Mouse (Mus musculus): Measurements from ENCODE around the gene St6galnac3. TPM values are rescaled to one million over a fixed set of nuclear protein-coding genes. Genes with fewer than 3 reads are reported as not detected.

St6galnac3 gene
- total and polyA plus RNA-seq, 3 experiments, result 0.08 to 1.1 (median 0.38) TPM

- Histone ChIP-seq H3K79me2 (replicated peaks; ENCODE audit: control insufficient read depth, extremely low read depth, insufficient read depth, poor library complexity, severe bottlenecking) (no peaks in the 10 kb centered on the region), H3K36me3 (replicated peaks in 1 of 2; ENCODE audit: control insufficient read depth in 1 of 2, insufficient read depth in 1 of 2, low read length in 1 of 2) (no peaks in the 10 kb centered on the region), H3K27ac (ENCODE audit: insufficient read depth, low read depth) (no peak overlapping the region), H3K27me3 (replicated peaks) (no peaks in the 10 kb centered on the region), H3K9me3 (replicated peaks; ENCODE audit: low read length) (no peaks in the 10 kb centered on the region), H3K4me2 (ENCODE audit: insufficient read depth, low read depth, poor library complexity, severe bottlenecking) (no peak overlapping the region), H3K4me3 (replicated peaks in 1 of 3; ENCODE audit: low read depth in 2 of 3, low read length in 2 of 3, poor library complexity in 1 of 3) (no peak overlapping the region), H3K9ac (ENCODE audit: insufficient read depth, low read depth) (no peak overlapping the region), H3K4me1 (ENCODE audit: control insufficient read depth in 1 of 2, insufficient read depth in 2 of 2) (peaks cover 7 to 10% of the 10 kb centered on the region in 2 experiments; a peak in 3 of 4 replicates)
- dilution Hi-C loops (cut with MboI; ENCODE audit: extremely low pct_ligation_motif_present, extremely low pct_unique_long_range_greater_than_20kb, low sequenced_read_pairs) (no loop called here), in situ Hi-C loops (cut with MboI; ENCODE audit: low pct_ligation_motif_present, low pct_unique_long_range_greater_than_20kb, low sequenced_read_pairs) (no loop called here)
- DNase-seq (ENCODE audit: extremely low read depth), result no peak
- TF ChIP-seq SMC3 (IDR thresholded peaks at IDR 0.05; ENCODE audit: low read depth, low read length) (no peak), USF2 (conservative IDR thresholded peaks at IDR 0.05; ENCODE audit: low read depth, low read length) (no peak), NELFE (IDR thresholded peaks at IDR 0.05; ENCODE audit: low read depth, low read length) (no peak), RCOR1 (conservative IDR thresholded peaks at IDR 0.05; ENCODE audit: low read depth, low read length) (no peak), TCF12 (IDR thresholded peaks at IDR 0.05; ENCODE audit: low read depth, low read length) (no peak), PAX5 (IDR thresholded peaks at IDR 0.05; ENCODE audit: low read length) (no peak), USF1 (IDR thresholded peaks at IDR 0.05; ENCODE audit: low read depth, low read length) (no peak), MAFK (IDR thresholded peaks at IDR 0.05; ENCODE audit: insufficient replicate concordance, low read length) (no peak), JUND (conservative IDR thresholded peaks at IDR 0.05; ENCODE audit: low read depth, low read length) (no peak), POLR2AphosphoS2 (IDR thresholded peaks at IDR 0.05; ENCODE audit: low read depth, low read length) (no peak), UBTF (IDR thresholded peaks at IDR 0.05; ENCODE audit: low read depth, low read length) (no peak), ZNF384 (IDR thresholded peaks at IDR 0.05; ENCODE audit: low read depth, low read length) (no peak), ZMIZ1 (IDR thresholded peaks at IDR 0.05; ENCODE audit: low read depth, low read length) (no peak), MXI1 (IDR thresholded peaks at IDR 0.05; ENCODE audit: low read depth, low read length) (no peak), CTCF (conservative IDR thresholded peaks at IDR 0.05 in 1 of 2, IDR thresholded peaks at IDR 0.05 in 1 of 2; ENCODE audit: low read depth in 2 of 2, low read length in 2 of 2) (no peak), MAZ (IDR thresholded peaks at IDR 0.05; ENCODE audit: low read depth, low read length) (no peak), NRF1 (IDR thresholded peaks at IDR 0.05; ENCODE audit: low read depth, low read length) (no peak), E2F4 (IDR thresholded peaks at IDR 0.05; ENCODE audit: insufficient replicate concordance, low read depth, low read length) (no peak), GABPA (IDR thresholded peaks at IDR 0.05; ENCODE audit: insufficient replicate concordance, low read depth, low read length) (no peak)
These were observed 177.9 kb downstream of the St6galnac3 start for GRCm38 (mm10) chr3:153546936-153547683.

DNA sequence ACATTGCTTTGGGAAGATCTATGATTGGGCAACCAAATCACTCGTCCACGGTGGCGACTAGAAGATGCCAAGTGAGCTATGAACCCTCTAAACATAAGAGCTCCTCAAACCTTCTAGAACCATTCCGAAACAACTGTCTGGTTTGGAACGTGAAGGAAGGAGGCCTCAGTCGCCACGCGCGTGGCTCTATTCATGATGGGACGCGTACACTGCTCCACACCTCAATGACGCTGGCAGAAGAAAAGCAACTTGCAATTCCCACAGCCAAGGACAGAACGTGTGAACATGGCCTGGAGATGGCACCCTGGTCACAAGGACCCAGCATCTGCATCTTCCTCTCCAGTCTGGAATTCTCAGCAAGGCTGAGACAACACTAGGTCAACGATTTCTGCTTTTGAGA lies 185.1 kb downstream of the St6galnac3 start:
- H3K9ac ChIP-seq (ENCODE audit: insufficient read depth, low read depth), result no peak overlapping the region
- no peak overlapping the region for H3K4me2 ChIP-seq (ENCODE audit: insufficient read depth, low read depth, poor library complexity, severe bottlenecking)
- no peaks in the 10 kb centered on the region for H3K27me3 ChIP-seq (replicated peaks)
- H3K4me3 ChIP-seq (replicated peaks in 1 of 3; ENCODE audit: low read depth in 2 of 3, low read length in 2 of 3, poor library complexity in 1 of 3), result no peak overlapping the region
- in situ Hi-C loops (cut with MboI; ENCODE audit: low pct_ligation_motif_present, low pct_unique_long_range_greater_than_20kb, low sequenced_read_pairs) (no loop called here), dilution Hi-C loops (cut with MboI; ENCODE audit: extremely low pct_ligation_motif_present, extremely low pct_unique_long_range_greater_than_20kb, low sequenced_read_pairs) (no loop called here)
- no peaks in the 10 kb centered on the region for H3K4me1 ChIP-seq (ENCODE audit: control insufficient read depth in 1 of 2, insufficient read depth in 2 of 2)
- no peaks in the 10 kb centered on the region for H3K79me2 ChIP-seq (replicated peaks; ENCODE audit: control insufficient read depth, extremely low read depth, insufficient read depth, poor library complexity, severe bottlenecking)
- H3K9me3 ChIP-seq (replicated peaks; ENCODE audit: low read length), result no peaks in the 10 kb centered on the region
- H3K36me3 ChIP-seq (replicated peaks in 1 of 2; ENCODE audit: control insufficient read depth in 1 of 2, insufficient read depth in 1 of 2, low read length in 1 of 2), result no peaks in the 10 kb centered on the region
- TF ChIP-seq CTCF (conservative IDR thresholded peaks at IDR 0.05 in 1 of 2, IDR thresholded peaks at IDR 0.05 in 1 of 2; ENCODE audit: low read depth in 2 of 2, low read length in 2 of 2) (no peak; a peak in 1 of 4 replicates), KAT2A (IDR thresholded peaks at IDR 0.05; ENCODE audit: insufficient replicate concordance, low read length) (no peak), USF2 (conservative IDR thresholded peaks at IDR 0.05; ENCODE audit: low read depth, low read length) (no peak), RCOR1 (conservative IDR thresholded peaks at IDR 0.05; ENCODE audit: low read depth, low read length) (no peak), HCFC1 (IDR thresholded peaks at IDR 0.05; ENCODE audit: low read depth, low read length) (no peak), JUND (conservative IDR thresholded peaks at IDR 0.05; ENCODE audit: low read depth, low read length) (no peak), MAX (IDR thresholded peaks at IDR 0.05; ENCODE audit: low read length) (no peak), TCF12 (IDR thresholded peaks at IDR 0.05; ENCODE audit: low read depth, low read length) (no peak), GABPA (IDR thresholded peaks at IDR 0.05; ENCODE audit: insufficient replicate concordance, low read depth, low read length) (no peak), MYC (IDR thresholded peaks at IDR 0.05; ENCODE audit: low read depth, low read length) (no peak)
- H3K27ac ChIP-seq (ENCODE audit: insufficient read depth, low read depth), result no peak overlapping the region
- DNase-seq (ENCODE audit: extremely low read depth), result no peak

Measured in CH12.LX (cell line).